Mouse (Mus musculus): ENCODE results near the gene Fbxo33. TPM values are rescaled to one million over a fixed set of nuclear protein-coding genes. Genes with fewer than 3 reads are reported as not detected.
A peak's percentile ranks its signal among the peaks of the same experiment; 100 is the strongest.

The Fbxo33 gene
- 3.9 and 5.1 TPM in 2 replicates for polyA plus RNA-seq (2015; fragmentation: Nextera tagmentation; extraction: Ambion mirVana)

- Histone ChIP-seq H3K4me3 (ENCODE audit: low read length) (peak within 1 kb of the TSS; percentile 98), H3K36me3 (ENCODE audit: control insufficient read depth, insufficient read depth, low read length) (no peaks in the 10 kb centered on the region), H3K9ac (ENCODE audit: low read depth, low read length) (peak within 1 kb of the TSS; percentile 79), H3K4me1 (ENCODE audit: control insufficient read depth, insufficient read depth, low read depth, low read length) (peaks cover 23% of the 10 kb centered on the region), H3K9me3 (ENCODE audit: control insufficient read depth, low read length) (no peaks in the 10 kb centered on the region), H3K27me3 (replicated peaks; ENCODE audit: control insufficient read depth, insufficient read depth, low read length) (no peaks in the 10 kb centered on the region), H3K4me2 (ENCODE audit: low read length) (peak within 1 kb of the TSS; percentile 87), H3K27ac (ENCODE audit: low read depth, low read length) (peak within 1 kb of the TSS; percentile 99)
- peak; percentile 96 for ATAC-seq
- under 1% methylated on average over 94 of the region's 109 CpGs for WGBS
Measured at GRCm38 (mm10) chr12:59219325-59220225, at the start of gene Fbxo33. TSS of gene Fbxo33 (minus strand) at chr12:59219725.

GRCm38 (mm10) chr12:59265942-59266231 lies 46.4 kb upstream of the Fbxo33 start:
- Histone ChIP-seq H3K9me3 (ENCODE audit: control insufficient read depth, low read length) (no peaks in the 10 kb centered on the region), H3K27me3 (replicated peaks; ENCODE audit: control insufficient read depth, insufficient read depth, low read length) (no peaks in the 10 kb centered on the region), H3K9ac (ENCODE audit: low read depth, low read length) (peak overlapping the region; percentile 45; the same call in 1 of the 2 replicates), H3K27ac (ENCODE audit: low read depth, low read length) (peak overlapping the region; percentile 64; the same call in 1 of the 2 replicates), H3K4me1 (ENCODE audit: control insufficient read depth, insufficient read depth, low read depth, low read length) (peaks cover 3% of the 10 kb centered on the region), H3K36me3 (ENCODE audit: control insufficient read depth, insufficient read depth, low read length) (no peaks in the 10 kb centered on the region), H3K4me3 (ENCODE audit: low read length) (peak overlapping the region; percentile 30), H3K4me2 (ENCODE audit: low read length) (peak overlapping the region; percentile 57)
- WGBS, result 58% methylated on average over 4 of the region's 4 CpGs
- no peak; the same call in 1 of the 2 replicates for ATAC-seq

GRCm38 (mm10) chr12:59265207-59265941 lies 45.8 kb upstream of the Fbxo33 start:
- ATAC-seq, result peak; percentile 87
- peaks cover 7% of the 10 kb centered on the region for H3K4me1 ChIP-seq (ENCODE audit: control insufficient read depth, insufficient read depth, low read depth, low read length)
- whole genome bisulfite sequencing, result 30% methylated on average over 15 of the region's 15 CpGs
- peak overlapping the region; percentile 57 for H3K4me2 ChIP-seq (ENCODE audit: low read length)
- peak overlapping the region; percentile 64; the same call in 1 of the 2 replicates for H3K27ac ChIP-seq (ENCODE audit: low read depth, low read length)
- H3K27me3 ChIP-seq (replicated peaks; ENCODE audit: control insufficient read depth, insufficient read depth, low read length), result no peaks in the 10 kb centered on the region
- peak overlapping the region; percentile 45 for H3K9ac ChIP-seq (ENCODE audit: low read depth, low read length)
- H3K9me3 ChIP-seq (ENCODE audit: control insufficient read depth, low read length), result no peaks in the 10 kb centered on the region
- peak overlapping the region; percentile 30 for H3K4me3 ChIP-seq (ENCODE audit: low read length)
- no peaks in the 10 kb centered on the region for H3K36me3 ChIP-seq (ENCODE audit: control insufficient read depth, insufficient read depth, low read length)

- Histone ChIP-seq H3K4me3 (ENCODE audit: low read length) (no peak overlapping the region), H3K27me3 (replicated peaks; ENCODE audit: control insufficient read depth, insufficient read depth, low read length) (no peaks in the 10 kb centered on the region), H3K4me2 (ENCODE audit: low read length) (no peak overlapping the region), H3K9me3 (ENCODE audit: control insufficient read depth, low read length) (no peaks in the 10 kb centered on the region), H3K9ac (ENCODE audit: low read depth, low read length) (no peak overlapping the region), H3K4me1 (ENCODE audit: control insufficient read depth, insufficient read depth, low read depth, low read length) (peaks cover 11% of the 10 kb centered on the region), H3K36me3 (ENCODE audit: control insufficient read depth, insufficient read depth, low read length) (no peaks in the 10 kb centered on the region), H3K27ac (ENCODE audit: low read depth, low read length) (no peak overlapping the region)
- no peak for ATAC-seq
- 89% methylated on average over 3 of the region's 3 CpGs for WGBS
Measured at GRCm38 (mm10) chr12:59262841-59263240, 43.3 kb upstream of the Fbxo33 start.

- Histone ChIP-seq H3K9me3 (ENCODE audit: control insufficient read depth, low read length) (no peaks in the 10 kb centered on the region), H3K4me3 (ENCODE audit: low read length) (no peak overlapping the region), H3K27ac (ENCODE audit: low read depth, low read length) (no peak overlapping the region; the same call in 1 of the 2 replicates), H3K4me1 (ENCODE audit: control insufficient read depth, insufficient read depth, low read depth, low read length) (peaks cover 11% of the 10 kb centered on the region), H3K9ac (ENCODE audit: low read depth, low read length) (no peak overlapping the region), H3K36me3 (ENCODE audit: control insufficient read depth, insufficient read depth, low read length) (no peaks in the 10 kb centered on the region), H3K4me2 (ENCODE audit: low read length) (no peak overlapping the region), H3K27me3 (replicated peaks; ENCODE audit: control insufficient read depth, insufficient read depth, low read length) (no peaks in the 10 kb centered on the region)
- WGBS, result 47% methylated on average over 2 of the region's 2 CpGs
- ATAC-seq, result no peak
Measured at GRCm38 (mm10) chr12:59260798-59261197, 41.3 kb upstream of the Fbxo33 start.

GRCm38 (mm10) chr12:59260362-59260761 lies 40.8 kb upstream of the Fbxo33 start:
- H3K36me3 ChIP-seq (ENCODE audit: control insufficient read depth, insufficient read depth, low read length), result no peaks in the 10 kb centered on the region
- no peak overlapping the region for H3K4me3 ChIP-seq (ENCODE audit: low read length)
- H3K9ac ChIP-seq (ENCODE audit: low read depth, low read length), result no peak overlapping the region
- peaks cover 8% of the 10 kb centered on the region for H3K4me1 ChIP-seq (ENCODE audit: control insufficient read depth, insufficient read depth, low read depth, low read length)
- no peaks in the 10 kb centered on the region for H3K9me3 ChIP-seq (ENCODE audit: control insufficient read depth, low read length)
- H3K27me3 ChIP-seq (replicated peaks; ENCODE audit: control insufficient read depth, insufficient read depth, low read length), result no peaks in the 10 kb centered on the region
- peak; percentile 77 for ATAC-seq
- no peak overlapping the region for H3K4me2 ChIP-seq (ENCODE audit: low read length)
- peak overlapping the region; percentile 71 for H3K27ac ChIP-seq (ENCODE audit: low read depth, low read length)

GRCm38 (mm10) chr12:59259015-59259414 lies 39.5 kb upstream of the Fbxo33 start:
- H3K36me3 ChIP-seq (ENCODE audit: control insufficient read depth, insufficient read depth, low read length), result no peaks in the 10 kb centered on the region
- ATAC-seq, result 0 out of 2 replicates have a peak, but pooled peaks have one; percentile 45
- no peak overlapping the region for H3K9ac ChIP-seq (ENCODE audit: low read depth, low read length)
- no peak overlapping the region for H3K27ac ChIP-seq (ENCODE audit: low read depth, low read length)
- no peak overlapping the region for H3K4me3 ChIP-seq (ENCODE audit: low read length)
- H3K27me3 ChIP-seq (replicated peaks; ENCODE audit: control insufficient read depth, insufficient read depth, low read length), result no peaks in the 10 kb centered on the region
- H3K4me1 ChIP-seq (ENCODE audit: control insufficient read depth, insufficient read depth, low read depth, low read length), result peaks cover 8% of the 10 kb centered on the region
- no peak overlapping the region for H3K4me2 ChIP-seq (ENCODE audit: low read length)
- no peaks in the 10 kb centered on the region for H3K9me3 ChIP-seq (ENCODE audit: control insufficient read depth, low read length)
- 85% methylated on average over 5 of the region's 5 CpGs for WGBS

- ATAC-seq, result no peak
- 90% methylated on average over 2 of the region's 2 CpGs for WGBS
- H3K9ac ChIP-seq (ENCODE audit: low read depth, low read length), result no peak overlapping the region
Measured at GRCm38 (mm10) chr12:59250259-59250827, 30.8 kb upstream of the Fbxo33 start.

GRCm38 (mm10) chr12:59248969-59249368 lies 29.4 kb upstream of the Fbxo33 start:
- H3K9ac ChIP-seq (ENCODE audit: low read depth, low read length), result no peak overlapping the region
- no peaks in the 10 kb centered on the region for H3K36me3 ChIP-seq (ENCODE audit: control insufficient read depth, insufficient read depth, low read length)
- H3K9me3 ChIP-seq (ENCODE audit: control insufficient read depth, low read length), result no peaks in the 10 kb centered on the region
- no peaks in the 10 kb centered on the region for H3K4me1 ChIP-seq (ENCODE audit: control insufficient read depth, insufficient read depth, low read depth, low read length)
- H3K27me3 ChIP-seq (replicated peaks; ENCODE audit: control insufficient read depth, insufficient read depth, low read length), result no peaks in the 10 kb centered on the region
- no peak overlapping the region for H3K4me3 ChIP-seq (ENCODE audit: low read length)
- no peak for ATAC-seq
- no peak overlapping the region for H3K4me2 ChIP-seq (ENCODE audit: low read length)
- WGBS, result 100% methylated on average over 1 of the region's 1 CpGs
- H3K27ac ChIP-seq (ENCODE audit: low read depth, low read length), result no peak overlapping the region

More at GRCm38 (mm10) chr12:59250259-59250827, 30.8 kb upstream of the Fbxo33 start:
- no peaks in the 10 kb centered on the region for H3K4me1 ChIP-seq (ENCODE audit: control insufficient read depth, insufficient read depth, low read depth, low read length)
- H3K27me3 ChIP-seq (replicated peaks; ENCODE audit: control insufficient read depth, insufficient read depth, low read length), result no peaks in the 10 kb centered on the region
- H3K4me3 ChIP-seq (ENCODE audit: low read length), result no peak overlapping the region
- H3K27ac ChIP-seq (ENCODE audit: low read depth, low read length), result no peak overlapping the region
- no peak overlapping the region for H3K4me2 ChIP-seq (ENCODE audit: low read length)
- no peaks in the 10 kb centered on the region for H3K36me3 ChIP-seq (ENCODE audit: control insufficient read depth, insufficient read depth, low read length)
- H3K9me3 ChIP-seq (ENCODE audit: control insufficient read depth, low read length), result no peaks in the 10 kb centered on the region
